Mouse (Mus musculus): ENCODE data around the gene Dcn.

The Dcn gene

GRCm38 (mm10) chr10:97564957-97565856 lies 85.8 kb downstream of the Dcn start, which contains the start of gene Lum:
Lum (plus strand) TSS chr10:97565128.
- no peak for DNase-seq

GRCm38 (mm10) chr10:97567489-97568135 lies 88.2 kb downstream of the Dcn start:
- DNase-seq, result no peak

Data from retina, postnatal 1 day (tissue).